Mouse (Mus musculus) forelimb bud, embryonic 11.5 days (tissue): Measurements from ENCODE around the gene Pard3.
"Not testable (repeated sequence)": the region's sequence is repeated elsewhere in the genome, so short reads cannot be mapped to it uniquely, and the experiment has no call there.

ENCODE experiments used
- DNase-seq: peaks from one replicate; pipeline ENCODE4 v3.0.0-alpha.2; 2012; ENCODE audit warnings: low read depth, low spot score

Pard3 gene

GRCm38 (mm10) chr8:127136781-127137180, 73.1 kb downstream of the Pard3 start:
- no peak for DNase-seq

GRCm38 (mm10) chr8:127139154-127139553, 75.5 kb downstream of the Pard3 start:
- peak; percentile 72 for DNase-seq

- no peak for DNase-seq
These were observed 77.3 kb downstream of the Pard3 start for GRCm38 (mm10) chr8:127140945-127141344.

GRCm38 (mm10) chr8:127143641-127144040, 79.9 kb downstream of the Pard3 start:
- no peak for DNase-seq

GRCm38 (mm10) chr8:127144562-127144961, 80.9 kb downstream of the Pard3 start:
- DNase-seq: no peak

GRCm38 (mm10) chr8:127145135-127145534, 81.4 kb downstream of the Pard3 start:
- DNase-seq: no peak

- no peak for DNase-seq
These were observed 82.4 kb downstream of the Pard3 start for GRCm38 (mm10) chr8:127146055-127146454.

- no peak for DNase-seq
These were observed 85.1 kb downstream of the Pard3 start for GRCm38 (mm10) chr8:127148821-127149220.

- DNase-seq: no peak
These were observed 87.0 kb downstream of the Pard3 start for GRCm38 (mm10) chr8:127150645-127151044.

GRCm38 (mm10) chr8:127151706-127152105, 88.0 kb downstream of the Pard3 start:
- DNase-seq: no peak

GRCm38 (mm10) chr8:127157087-127157486, 93.4 kb downstream of the Pard3 start:
- DNase-seq: no peak

- DNase-seq: no peak
These were observed 95.8 kb downstream of the Pard3 start for GRCm38 (mm10) chr8:127159421-127159966.

- no peak for DNase-seq
These were observed 98.2 kb downstream of the Pard3 start for GRCm38 (mm10) chr8:127161854-127162253.

GRCm38 (mm10) chr8:127162821-127163220, 99.1 kb downstream of the Pard3 start:
- no peak for DNase-seq

GRCm38 (mm10) chr8:127164326-127165280, 100.9 kb downstream of the Pard3 start:
- no peak for DNase-seq

GRCm38 (mm10) chr8:127168496-127168895, 104.8 kb downstream of the Pard3 start:
- DNase-seq: peak; percentile 37

- DNase-seq: no peak
These were observed 105.7 kb downstream of the Pard3 start for GRCm38 (mm10) chr8:127169361-127169760.

- not testable (repeated sequence) for DNase-seq
These were observed 106.7 kb downstream of the Pard3 start for GRCm38 (mm10) chr8:127170372-127170771.

- DNase-seq: no peak
These were observed 107.2 kb downstream of the Pard3 start for GRCm38 (mm10) chr8:127170930-127171329.

GRCm38 (mm10) chr8:127173483-127173882, 109.8 kb downstream of the Pard3 start:
- DNase-seq: no peak

- DNase-seq: no peak
These were observed 110.7 kb downstream of the Pard3 start for GRCm38 (mm10) chr8:127174411-127174810.

- no peak for DNase-seq
These were observed 111.6 kb downstream of the Pard3 start for GRCm38 (mm10) chr8:127175160-127175836.
